Mouse (Mus musculus) ES-E14 (cell line): ENCODE data around the gene Mtpn. TPM values are rescaled to one million over a fixed set of nuclear protein-coding genes. Genes with fewer than 3 reads are reported as not detected.

Experiments used
- DNase-seq: peaks from one replicate; pipeline ENCODE4 v3.0.0-alpha.2; 2013; ENCODE audit warnings: low read depth, low spot score
- H3K27ac ChIP-seq: 2 replicates; pipeline ENCODE4 v1.5.1; 2012; ENCODE audit warnings: low read depth, mild to moderate bottlenecking, low read length, moderate library complexity, mixed read lengths; ENCODE audit not compliant: poor library complexity, insufficient read depth, severe bottlenecking
- H3K36me3 ChIP-seq: 2 replicates; pipeline ENCODE4 v1.6.1; 2012; ENCODE audit warnings: mild to moderate bottlenecking, low read length, moderate library complexity, mixed read lengths; ENCODE audit not compliant: control insufficient read depth, poor library complexity, insufficient read depth, severe bottlenecking
- H3K4me1 ChIP-seq, 2 experiments: fragments of 150-350 bp in 1 of 2; sonication (generic) in 1 of 2; 2 replicates each; pipeline ENCODE4 v1.6.1; 2012; ENCODE audit warnings: low read length in 2 of 2, mild to moderate bottlenecking in 1 of 2, mixed read lengths in 1 of 2; ENCODE audit not compliant: control insufficient read depth in 2 of 2, insufficient read depth in 2 of 2, poor library complexity in 1 of 2
- H3K4me3 ChIP-seq, 2 experiments: fragments of 150-350 bp in 1 of 2; sonication (generic) in 1 of 2; 2 replicates each; pipeline ENCODE4 v1.5.1; 2012; ENCODE audit warnings: low read length in 2 of 2, low read depth in 1 of 2, mild to moderate bottlenecking in 1 of 2, mixed read lengths in 1 of 2; ENCODE audit not compliant: insufficient read depth in 1 of 2, poor library complexity in 1 of 2, severe bottlenecking in 1 of 2
- H3K9ac ChIP-seq: 2 replicates; pipeline ENCODE4 v1.6.1; 2012; ENCODE audit warnings: low read depth, mild to moderate bottlenecking, low read length, mixed read lengths; ENCODE audit not compliant: poor library complexity, insufficient read depth, severe bottlenecking
- H3K9me3 ChIP-seq: fragments of 150-350 bp; sonication (generic); 2 replicates; pipeline ENCODE4 v1.6.1; 2012; ENCODE audit warnings: low read depth, mild to moderate bottlenecking, low read length; ENCODE audit not compliant: control insufficient read depth, insufficient read depth
- CHD2 ChIP-seq: IDR thresholded peaks from 2 replicates; pipeline ENCODE4 v1.6.1; 2014; ENCODE audit warnings: mild to moderate bottlenecking, low read depth, low read length, inconsistent platforms
- HCFC1 ChIP-seq: IDR thresholded peaks from 2 replicates; pipeline ENCODE4 v1.6.1; 2012; ENCODE audit warnings: low read length, inconsistent platforms, borderline replicate concordance; ENCODE audit not compliant: insufficient read depth
- MAFK ChIP-seq: IDR thresholded peaks from 2 replicates; pipeline ENCODE4 v1.6.1; 2014; ENCODE audit warnings: mild to moderate bottlenecking, low read depth, low read length, inconsistent platforms; ENCODE audit not compliant: insufficient read depth
- ZC3H11A ChIP-seq: IDR thresholded peaks from 2 replicates; pipeline ENCODE4 v1.6.1; 2012; ENCODE audit warnings: low read depth, mild to moderate bottlenecking, inconsistent platforms, low read length, borderline replicate concordance
- ZNF384 ChIP-seq: IDR thresholded peaks from 2 replicates; pipeline ENCODE4 v1.6.1; 2012; ENCODE audit warnings: low read depth, low read length, inconsistent platforms
- in situ Hi-C, 2 experiments: fragments of 600-800 bp; cut with MboI; formaldehyde crosslinking; loops; one replicate each; pipeline ENCODE4 v1.15.1; 2025; ENCODE audit warnings: low sequenced_read_pairs in 2 of 2, inconsistent platforms in 1 of 2; ENCODE audit not compliant: unreplicated experiment in 2 of 2
- total RNA-seq: library from RNA; depleted of rRNA; stranded (reverse); fragments of 300-350 nt; gene quantifications from 2 replicates; pipeline ENCODE4 v1.2.3, GENCODE M21; 2012

The Mtpn gene
- total RNA-seq, 1 experiment = 90.0 TPM

GRCm38 (mm10) chr6:35536021-35536420 is 3.7 kb downstream of the Mtpn start:
- no peaks in the 10 kb centered on the region for H3K9me3 ChIP-seq
- H3K27ac ChIP-seq = no peak overlapping the region
- in situ Hi-C loops = no loop called here
- no peak overlapping the region for H3K4me3 ChIP-seq
- peaks cover 0 to 6% of the 10 kb centered on the region in 2 experiments; a peak in 2 of 4 replicates for H3K4me1 ChIP-seq
- no peaks in the 10 kb centered on the region for H3K36me3 ChIP-seq
- DNase-seq = no peak
- no peak for TF ChIP-seq CHD2
- TF ChIP-seq MAFK = no peak
- no peak overlapping the region for H3K9ac ChIP-seq

- DNase-seq = no peak
- H3K9me3 ChIP-seq = no peaks in the 10 kb centered on the region
Measured at GRCm38 (mm10) chr6:35513362-35513761, 26.3 kb downstream of the Mtpn start.

GRCm38 (mm10) chr6:35504781-35505180 is 34.9 kb downstream of the Mtpn start:
- no peak overlapping the region for H3K9ac ChIP-seq
- H3K9me3 ChIP-seq = no peaks in the 10 kb centered on the region
- H3K4me1 ChIP-seq = 0 out of 4 replicates have a peak, but pooled peaks cover 0 to 1% of the 10 kb centered on the region in 2 experiments
- H3K27ac ChIP-seq = no peak overlapping the region
- TF ChIP-seq HCFC1 = no peak
- TF ChIP-seq ZNF384 = no peak
- TF ChIP-seq ZC3H11A = no peak
- TF ChIP-seq MAFK = no peak
- no peak for TF ChIP-seq CHD2
- DNase-seq = no peak
- no peaks in the 10 kb centered on the region; the same call in 1 of the 2 replicates for H3K36me3 ChIP-seq
- H3K4me3 ChIP-seq = no peak overlapping the region
- in situ Hi-C loops = no loop called here

More at GRCm38 (mm10) chr6:35513362-35513761, 26.3 kb downstream of the Mtpn start:
- no peaks in the 10 kb centered on the region for H3K4me1 ChIP-seq
- TF ChIP-seq ZC3H11A (no peak), CHD2 (no peak), HCFC1 (no peak), MAFK (no peak), ZNF384 (no peak)
- in situ Hi-C loops = no loop called here
- no peak overlapping the region for H3K9ac ChIP-seq
- H3K27ac ChIP-seq = no peak overlapping the region
- H3K36me3 ChIP-seq = peaks cover 3% of the 10 kb centered on the region
- no peak overlapping the region for H3K4me3 ChIP-seq

- no peak for DNase-seq
- no peak overlapping the region for H3K9ac ChIP-seq
- H3K36me3 ChIP-seq = no peaks in the 10 kb centered on the region; the same call in 1 of the 2 replicates
- H3K4me1 ChIP-seq = 0 out of 4 replicates have a peak, but pooled peaks cover 0 to 1% of the 10 kb centered on the region in 2 experiments
- H3K4me3 ChIP-seq = no peak overlapping the region
- TF ChIP-seq CHD2 (no peak), ZNF384 (no peak), MAFK (no peak), HCFC1 (no peak), ZC3H11A (no peak)
- in situ Hi-C loops = no loop called here
- no peaks in the 10 kb centered on the region for H3K9me3 ChIP-seq
- H3K27ac ChIP-seq = no peak overlapping the region
Measured at GRCm38 (mm10) chr6:35502904-35503303, 36.8 kb downstream of the Mtpn start.
